Mouse (Mus musculus): ENCODE data around the gene Tenm3. TPM values are rescaled to one million over a fixed set of nuclear protein-coding genes. Genes with fewer than 3 reads are reported as not detected.
A peak's percentile ranks its signal among the peaks of the same experiment; 100 is the strongest.

Tenm3 gene
- polyA plus RNA-seq, 1 experiment from 2014 or later: 7.0 TPM

DNA sequence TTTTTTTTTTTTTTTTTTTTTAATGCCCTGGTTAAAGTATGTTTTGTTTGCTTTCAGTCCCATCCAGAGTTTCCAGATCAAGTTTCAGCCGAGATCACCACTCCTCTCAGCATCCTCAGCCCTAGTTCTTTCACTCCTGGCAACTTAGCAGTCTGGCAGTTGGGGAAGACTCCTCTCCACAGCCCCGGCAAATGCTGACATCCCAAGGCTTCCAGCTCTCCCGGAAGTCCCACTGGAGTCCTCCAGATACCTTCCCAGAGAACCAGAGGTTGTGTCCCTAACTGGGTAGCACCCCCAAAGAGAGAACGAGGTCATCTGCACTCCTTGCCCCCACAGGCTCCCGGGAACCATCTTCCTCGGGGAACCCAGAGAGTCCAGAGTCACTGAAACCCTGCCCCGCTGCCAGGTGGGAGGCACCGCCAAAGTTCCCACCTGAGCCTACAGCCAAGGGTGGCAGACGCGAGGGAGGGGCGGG lies 1.2 kb downstream of the Tenm3 start:
- peaks cover 22% of the 10 kb centered on the region for H3K4me1 ChIP-seq
- H3K4me3 ChIP-seq: peak overlapping the region; percentile 81
- H3K27ac ChIP-seq (replicated peaks): peak overlapping the region; percentile 51
- H3K4me2 ChIP-seq: peak overlapping the region; percentile 97
- no peaks in the 10 kb centered on the region for H3K36me3 ChIP-seq
- ATAC-seq (ENCODE audit: extremely low read depth, insufficient number of reproducible peaks, low FRiP score, low TSS enrichment): no peak
- H3K27me3 ChIP-seq (replicated peaks): peaks cover 63% of the 10 kb centered on the region
- H3K9me3 ChIP-seq: no peaks in the 10 kb centered on the region
- peak overlapping the region; percentile 80 for H3K9ac ChIP-seq
- 2% methylated on average over 11 of the region's 11 CpGs for WGBS

GRCm38 (mm10) chr8:48842035-48842434 lies 1.7 kb downstream of the Tenm3 start:
- peak overlapping the region; percentile 97 for H3K4me2 ChIP-seq
- no peaks in the 10 kb centered on the region for H3K36me3 ChIP-seq
- peak overlapping the region; percentile 81 for H3K4me3 ChIP-seq
- no peak overlapping the region for H3K27ac ChIP-seq (replicated peaks)
- peaks cover 58% of the 10 kb centered on the region for H3K27me3 ChIP-seq (replicated peaks)
- peaks cover 22% of the 10 kb centered on the region for H3K4me1 ChIP-seq
- no peak for ATAC-seq (ENCODE audit: extremely low read depth, insufficient number of reproducible peaks, low FRiP score, low TSS enrichment)
- peak overlapping the region; percentile 80; the same call in 1 of the 2 replicates for H3K9ac ChIP-seq
- no peaks in the 10 kb centered on the region for H3K9me3 ChIP-seq
- 6% methylated on average over 4 of the region's 4 CpGs for WGBS

- Histone ChIP-seq H3K36me3 (no peaks in the 10 kb centered on the region), H3K4me2 (no peak overlapping the region), H3K9me3 (no peaks in the 10 kb centered on the region), H3K27ac (replicated peaks) (no peak overlapping the region), H3K27me3 (replicated peaks) (peaks cover 9% of the 10 kb centered on the region), H3K4me3 (no peak overlapping the region), H3K9ac (no peak overlapping the region), H3K4me1 (no peaks in the 10 kb centered on the region)
- WGBS: 75% methylated on average over 2 of the region's 2 CpGs
- no peak for ATAC-seq (ENCODE audit: extremely low read depth, insufficient number of reproducible peaks, low FRiP score, low TSS enrichment)
These were observed 8.0 kb downstream of the Tenm3 start for GRCm38 (mm10) chr8:48835745-48836144.

DNA sequence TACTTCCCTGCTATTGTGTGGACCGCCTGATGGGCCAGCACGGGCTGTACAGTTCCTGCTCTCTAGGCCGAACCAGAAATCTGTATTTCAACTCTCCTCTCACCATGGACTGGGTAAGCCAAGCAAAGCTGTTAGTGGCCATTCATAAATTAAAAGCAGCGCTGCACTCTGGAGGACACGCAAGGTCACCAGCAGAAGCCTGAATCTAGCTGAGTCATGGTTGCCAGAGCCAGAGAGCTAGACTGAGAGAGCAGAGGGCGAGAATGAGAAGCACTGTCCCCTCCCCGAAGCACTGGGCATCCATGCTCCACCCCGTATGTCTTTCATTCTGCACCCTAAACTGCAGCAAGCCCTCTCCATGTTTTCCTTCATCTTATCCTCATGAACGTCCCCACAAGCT lies 16.3 kb downstream of the Tenm3 start:
- Histone ChIP-seq H3K27me3 (replicated peaks) (no peaks in the 10 kb centered on the region), H3K4me2 (no peak overlapping the region), H3K36me3 (no peaks in the 10 kb centered on the region), H3K9ac (no peak overlapping the region), H3K4me1 (peaks cover 9% of the 10 kb centered on the region), H3K9me3 (no peaks in the 10 kb centered on the region), H3K27ac (replicated peaks) (no peak overlapping the region), H3K4me3 (no peak overlapping the region)
- 41% methylated on average over 9 of the region's 9 CpGs for WGBS
- no peak for ATAC-seq (ENCODE audit: extremely low read depth, insufficient number of reproducible peaks, low FRiP score, low TSS enrichment)

- ATAC-seq (ENCODE audit: extremely low read depth, insufficient number of reproducible peaks, low FRiP score, low TSS enrichment): no peak
- H3K27ac ChIP-seq (replicated peaks): no peak overlapping the region
- peaks cover 9% of the 10 kb centered on the region for H3K4me1 ChIP-seq
- no peaks in the 10 kb centered on the region for H3K36me3 ChIP-seq
- H3K4me2 ChIP-seq: no peak overlapping the region
- H3K9ac ChIP-seq: no peak overlapping the region
- H3K9me3 ChIP-seq: no peaks in the 10 kb centered on the region
- no peak overlapping the region for H3K4me3 ChIP-seq
- WGBS: 64% methylated on average over 7 of the region's 7 CpGs
- no peaks in the 10 kb centered on the region for H3K27me3 ChIP-seq (replicated peaks)
These were observed 18.1 kb downstream of the Tenm3 start for GRCm38 (mm10) chr8:48825666-48826065.

DNA sequence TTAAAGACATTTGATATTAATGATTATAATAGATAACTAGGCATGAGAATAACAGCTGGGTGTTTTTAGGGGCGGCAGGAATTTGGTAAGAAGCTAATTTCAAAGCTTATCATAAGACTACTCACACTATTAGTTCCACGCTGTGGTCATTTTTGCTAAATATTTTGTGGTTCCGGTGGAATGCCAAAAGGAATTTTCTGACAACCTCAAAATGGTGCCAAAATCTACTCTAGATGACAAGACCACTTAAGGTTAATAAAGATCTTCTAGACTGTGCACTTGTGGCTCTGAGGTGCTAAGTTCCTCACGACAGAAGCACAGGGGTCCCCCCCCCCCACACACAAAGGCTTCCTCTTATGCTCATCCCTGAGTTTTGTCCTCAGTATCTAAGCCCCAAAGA lies 21.5 kb downstream of the Tenm3 start:
- Histone ChIP-seq H3K27ac (replicated peaks) (no peak overlapping the region), H3K9ac (no peak overlapping the region), H3K27me3 (replicated peaks) (0 out of 2 replicates have a peak, but pooled peaks cover 4% of the 10 kb centered on the region), H3K4me1 (peaks cover 1% of the 10 kb centered on the region), H3K9me3 (no peaks in the 10 kb centered on the region), H3K4me2 (no peak overlapping the region), H3K4me3 (no peak overlapping the region), H3K36me3 (no peaks in the 10 kb centered on the region)
- no peak for ATAC-seq (ENCODE audit: extremely low read depth, insufficient number of reproducible peaks, low FRiP score, low TSS enrichment)
- 68% methylated on average over 4 of the region's 4 CpGs for WGBS

DNA sequence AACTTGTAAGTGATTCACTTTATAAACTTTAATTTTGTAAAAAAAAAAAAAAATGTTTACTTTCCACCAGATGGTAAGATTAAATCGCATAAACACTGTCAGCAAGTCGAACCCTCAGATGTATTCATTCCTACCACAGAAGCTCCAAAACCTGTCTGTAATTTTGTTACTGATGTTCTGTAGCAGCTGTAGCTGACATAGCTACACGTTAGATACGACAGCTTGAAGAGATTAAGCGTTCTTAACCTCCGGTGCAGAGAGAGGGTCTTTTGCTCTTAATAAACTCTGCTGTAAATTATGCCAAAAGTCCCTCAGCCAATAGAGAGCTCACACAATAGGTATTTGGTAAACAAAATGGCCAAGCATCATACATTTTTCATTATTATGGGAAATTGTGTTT lies 23.8 kb downstream of the Tenm3 start:
- 0 out of 2 replicates have a peak, but pooled peaks cover 4% of the 10 kb centered on the region for H3K27me3 ChIP-seq (replicated peaks)
- no peaks in the 10 kb centered on the region for H3K9me3 ChIP-seq
- H3K4me3 ChIP-seq: no peak overlapping the region
- H3K9ac ChIP-seq: no peak overlapping the region
- no peaks in the 10 kb centered on the region for H3K4me1 ChIP-seq
- H3K36me3 ChIP-seq: no peaks in the 10 kb centered on the region
- 47% methylated on average over 6 of the region's 6 CpGs for WGBS
- no peak overlapping the region for H3K27ac ChIP-seq (replicated peaks)
- no peak overlapping the region for H3K4me2 ChIP-seq
- no peak for ATAC-seq (ENCODE audit: extremely low read depth, insufficient number of reproducible peaks, low FRiP score, low TSS enrichment)

DNA sequence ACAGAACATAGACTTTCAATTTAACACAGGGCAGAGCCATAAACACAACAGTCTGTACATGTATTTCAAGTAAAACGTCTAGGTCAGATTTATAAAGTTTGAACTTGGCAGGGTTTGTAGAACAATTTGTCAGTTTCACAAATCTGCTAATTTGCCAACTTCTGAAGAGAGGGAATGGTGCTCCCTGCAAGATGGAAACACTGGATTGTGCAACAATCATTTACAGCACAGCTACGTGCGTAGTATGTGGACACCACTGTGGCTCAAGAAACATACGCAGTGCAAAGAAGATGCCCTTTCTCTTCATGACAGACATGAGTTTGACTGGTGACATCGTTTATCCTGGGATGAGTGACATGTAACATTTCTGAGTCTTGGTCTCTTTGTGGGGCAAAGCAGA lies 24.4 kb downstream of the Tenm3 start:
- Histone ChIP-seq H3K4me1 (no peaks in the 10 kb centered on the region), H3K27ac (replicated peaks) (no peak overlapping the region), H3K9ac (no peak overlapping the region), H3K27me3 (replicated peaks) (0 out of 2 replicates have a peak, but pooled peaks cover 4% of the 10 kb centered on the region), H3K4me2 (no peak overlapping the region), H3K4me3 (no peak overlapping the region), H3K9me3 (no peaks in the 10 kb centered on the region), H3K36me3 (no peaks in the 10 kb centered on the region)
- ATAC-seq (ENCODE audit: extremely low read depth, insufficient number of reproducible peaks, low FRiP score, low TSS enrichment): no peak
- WGBS: 68% methylated on average over 5 of the region's 5 CpGs

DNA sequence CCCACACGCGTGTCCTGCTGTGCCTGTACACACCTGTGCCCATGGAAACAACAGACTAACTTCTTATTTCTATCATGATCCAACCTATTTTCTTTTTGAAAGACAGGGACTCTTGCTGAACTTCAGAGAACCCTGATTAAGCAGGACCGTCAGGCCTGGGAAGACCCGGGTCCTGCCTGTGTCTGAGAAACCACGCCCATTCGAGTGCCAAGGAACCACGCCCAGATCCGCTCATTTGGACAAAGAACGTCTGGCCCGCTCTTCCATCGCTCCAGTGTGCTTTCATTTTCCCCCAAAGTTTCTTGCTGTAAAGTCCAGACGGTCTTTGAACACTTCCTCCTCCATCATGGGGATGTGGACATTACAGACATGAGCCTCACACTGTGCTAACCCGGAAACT lies 26.8 kb downstream of the Tenm3 start:
- 0 out of 2 replicates have a peak, but pooled peaks cover 4% of the 10 kb centered on the region for H3K27me3 ChIP-seq (replicated peaks)
- WGBS: 63% methylated on average over 13 of the region's 13 CpGs
- no peak for ATAC-seq (ENCODE audit: extremely low read depth, insufficient number of reproducible peaks, low FRiP score, low TSS enrichment)
- H3K27ac ChIP-seq (replicated peaks): no peak overlapping the region
- no peaks in the 10 kb centered on the region for H3K9me3 ChIP-seq
- H3K4me1 ChIP-seq: no peaks in the 10 kb centered on the region
- H3K9ac ChIP-seq: no peak overlapping the region
- peak overlapping the region; percentile 53 for H3K4me2 ChIP-seq
- no peaks in the 10 kb centered on the region for H3K36me3 ChIP-seq
- H3K4me3 ChIP-seq: peak overlapping the region; percentile 21

- H3K4me2 ChIP-seq: no peak overlapping the region
- no peak overlapping the region for H3K9ac ChIP-seq
- no peak for ATAC-seq (ENCODE audit: extremely low read depth, insufficient number of reproducible peaks, low FRiP score, low TSS enrichment)
- no peak overlapping the region for H3K27ac ChIP-seq (replicated peaks)
- WGBS: 91% methylated on average over 1 of the region's 1 CpGs
- H3K27me3 ChIP-seq (replicated peaks): no peaks in the 10 kb centered on the region; the same call in 1 of the 2 replicates
- H3K9me3 ChIP-seq: no peaks in the 10 kb centered on the region
- no peaks in the 10 kb centered on the region for H3K36me3 ChIP-seq
- H3K4me1 ChIP-seq: no peaks in the 10 kb centered on the region
- H3K4me3 ChIP-seq: no peak overlapping the region
These were observed 31.5 kb downstream of the Tenm3 start for GRCm38 (mm10) chr8:48812196-48812741.

- no peak for ATAC-seq (ENCODE audit: extremely low read depth, insufficient number of reproducible peaks, low FRiP score, low TSS enrichment)
- Histone ChIP-seq H3K4me3 (no peak overlapping the region), H3K27me3 (replicated peaks) (no peaks in the 10 kb centered on the region; the same call in 1 of the 2 replicates), H3K9ac (no peak overlapping the region), H3K36me3 (no peaks in the 10 kb centered on the region), H3K4me1 (no peaks in the 10 kb centered on the region), H3K4me2 (no peak overlapping the region), H3K27ac (replicated peaks) (no peak overlapping the region), H3K9me3 (no peaks in the 10 kb centered on the region)
- 70% methylated on average over 1 of the region's 1 CpGs for WGBS
These were observed 33.1 kb downstream of the Tenm3 start for GRCm38 (mm10) chr8:48810615-48811014.

GRCm38 (mm10) chr8:48809104-48809503 lies 34.6 kb downstream of the Tenm3 start:
- no peak for ATAC-seq (ENCODE audit: extremely low read depth, insufficient number of reproducible peaks, low FRiP score, low TSS enrichment)
- H3K27ac ChIP-seq (replicated peaks): no peak overlapping the region

More at GRCm38 (mm10) chr8:48809104-48809503, 34.6 kb downstream of the Tenm3 start:
- H3K4me3 ChIP-seq: no peak overlapping the region
- H3K9me3 ChIP-seq: no peaks in the 10 kb centered on the region
- H3K4me1 ChIP-seq: no peaks in the 10 kb centered on the region
- H3K27me3 ChIP-seq (replicated peaks): no peaks in the 10 kb centered on the region; the same call in 1 of the 2 replicates
- no peak overlapping the region for H3K4me2 ChIP-seq
- no peak overlapping the region for H3K9ac ChIP-seq
- WGBS: 12% methylated on average over 3 of the region's 3 CpGs
- H3K36me3 ChIP-seq: no peaks in the 10 kb centered on the region
